Mouse (Mus musculus): ENCODE measurements at regions not wholly inside any gene's neighbourhood (a gene's known extent, or its start where the extent isn't known, plus 50 kb on each side); places are given as distances from the start of the nearest gene placed in this dataset.
A peak's percentile ranks its signal among the peaks of the same experiment; 100 is the strongest.

GRCm38 (mm10) chr3:140059522-140060110, 854.1 kb downstream of the Stpg2 start:
- no peak for DNase-seq

- no peak for DNase-seq
These were observed 856.4 kb downstream of the Stpg2 start for GRCm38 (mm10) chr3:140061769-140062381.

- no peak for DNase-seq
These were observed 857.4 kb downstream of the Stpg2 start for GRCm38 (mm10) chr3:140062880-140063279.

- DNase-seq = no peak
These were observed 878.8 kb downstream of the Stpg2 start for GRCm38 (mm10) chr3:140084333-140084732.

- no peak for DNase-seq
These were observed 879.9 kb downstream of the Stpg2 start for GRCm38 (mm10) chr3:140085385-140085784.

- no peak for DNase-seq
These were observed 882.5 kb downstream of the Stpg2 start for GRCm38 (mm10) chr3:140088019-140088418.

GRCm38 (mm10) chr3:140091900-140092299, 886.4 kb downstream of the Stpg2 start:
- no peak for DNase-seq

GRCm38 (mm10) chr3:140096854-140097540, 891.5 kb downstream of the Stpg2 start:
- DNase-seq = no peak

- no peak for DNase-seq
These were observed 903.9 kb downstream of the Stpg2 start for GRCm38 (mm10) chr3:140109401-140109800.

- DNase-seq = no peak
These were observed 906.1 kb downstream of the Stpg2 start for GRCm38 (mm10) chr3:140111414-140112172.

- no peak for DNase-seq
These were observed 909.6 kb downstream of the Stpg2 start for GRCm38 (mm10) chr3:140115116-140115515.

- DNase-seq = peak in 1 of 2 experiments; percentile 31
These were observed 921.8 kb downstream of the Stpg2 start for GRCm38 (mm10) chr3:140127310-140127709.

GRCm38 (mm10) chr3:140129065-140129778, 923.7 kb downstream of the Stpg2 start:
- DNase-seq = peak in 1 of 2 experiments; percentile 42

- peak; percentile 89 to 94 for DNase-seq
These were observed 938.4 kb downstream of the Stpg2 start for GRCm38 (mm10) chr3:140143900-140144299.

- no peak for DNase-seq
These were observed 941.9 kb downstream of the Stpg2 start for GRCm38 (mm10) chr3:140147158-140147933.

- no peak for DNase-seq
These were observed 945.0 kb downstream of the Stpg2 start for GRCm38 (mm10) chr3:140150530-140150951.

- no peak for DNase-seq
These were observed 974.0 kb downstream of the Stpg2 start for GRCm38 (mm10) chr3:140179471-140179870.

- no peak for DNase-seq
These were observed 977.2 kb downstream of the Stpg2 start for GRCm38 (mm10) chr3:140182690-140183089.

- DNase-seq = no peak
These were observed 979.5 kb downstream of the Stpg2 start for GRCm38 (mm10) chr3:140184899-140185525.

- no peak for DNase-seq
These were observed 1000.4 kb downstream of the Stpg2 start for GRCm38 (mm10) chr3:140205914-140206313.

GRCm38 (mm10) chr3:140221478-140221877, 990.7 kb downstream of the Pdha2 start:
- no peak for DNase-seq
